9 mouse cellular contexts compared by ENCODE assay signal in the genomic region with DNA sequence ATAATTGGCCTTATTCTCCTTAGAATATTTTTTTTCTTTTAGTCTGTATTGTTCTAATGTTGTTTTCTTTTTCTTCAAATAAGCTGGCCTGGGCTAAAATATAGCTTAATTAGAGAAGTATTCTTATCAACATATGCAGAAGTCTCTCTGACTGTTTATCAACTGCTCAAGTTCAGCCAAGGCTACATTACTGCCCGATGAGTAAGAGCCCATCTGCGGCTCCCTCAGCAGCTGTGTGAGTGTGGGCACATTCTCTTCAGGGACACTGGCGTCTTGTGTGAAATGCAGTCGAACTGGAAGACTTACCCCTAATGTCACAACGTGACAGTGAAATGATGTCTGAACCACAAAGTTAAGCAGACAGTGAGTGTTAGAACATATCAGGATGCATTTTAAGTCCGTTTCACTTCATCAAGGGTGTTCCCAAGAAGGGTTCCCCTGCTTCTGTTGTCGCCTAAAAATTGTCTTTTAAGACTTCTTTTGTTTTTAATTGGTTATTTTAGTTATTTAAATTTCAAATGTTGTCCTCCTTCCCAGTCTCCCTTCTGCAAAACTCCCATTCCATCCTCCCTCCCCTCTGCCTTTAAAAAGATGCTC.
DNase-seq lines count a peak whose midpoint lies in the region; ATAC-seq and TF ChIP-seq lines count a peak whose summit lies in the region.
"Had no signal": no experiment of that assay in that cellular context is flagged by ENCODE, and none has a peak within 500 bp of the region (broad histone marks: within the 10 kb centered on the region; RNA-seq: fewer than 3 reads in every experiment).

No protein-coding gene starts in this region.

- H3K27ac ChIP-seq in cerebellum, adult 2 months (ENCODE audit: insufficient read depth, low read length), result no peak overlapping the region
- H3K27ac ChIP-seq in liver, embryonic 16.5 days (ENCODE audit: low read length), result no peak overlapping the region
- H3K27ac ChIP-seq in thymus, adult 2 months (ENCODE audit: control insufficient read depth, insufficient read depth, low read length), result no peak overlapping the region
- H3K27ac ChIP-seq: heart, embryonic 15.5 days had no signal

- no peaks in the 10 kb centered on the region for H3K4me1 ChIP-seq in cerebellum, adult 2 months (ENCODE audit: control insufficient read depth, insufficient read depth, low read length)
- H3K4me1 ChIP-seq in liver, embryonic 16.5 days (ENCODE audit: control insufficient read depth, low read depth, low read length), result no peaks in the 10 kb centered on the region; the same call in 1 of the 2 replicates
- H3K4me1 ChIP-seq in thymus, adult 2 months (replicated peaks; ENCODE audit: control insufficient read depth, insufficient read depth, low read length), result no peaks in the 10 kb centered on the region

- no peak overlapping the region for H3K9ac ChIP-seq in liver, embryonic 16.5 days (ENCODE audit: low read depth, low read length)
- H3K9ac ChIP-seq: heart, embryonic 15.5 days had no signal

- no peak for TF ChIP-seq CTCF in cerebellum, adult 2 months (IDR thresholded peaks at IDR 0.05; ENCODE audit: borderline replicate concordance, insufficient read depth, low read depth, low read length)
- TF ChIP-seq CTCF in thymus, adult 2 months (IDR thresholded peaks at IDR 0.05; ENCODE audit: borderline replicate concordance, control insufficient read depth, extremely low read depth, insufficient read depth, low read length, poor library complexity), result no peak

- no peaks in the 10 kb centered on the region for H3K27me3 ChIP-seq in cerebellum, adult 2 months (ENCODE audit: control insufficient read depth, insufficient read depth, low read length)
- no peaks in the 10 kb centered on the region for H3K27me3 ChIP-seq in liver, embryonic 16.5 days (ENCODE audit: control insufficient read depth, insufficient read depth, low read depth, low read length)
- H3K27me3 ChIP-seq in thymus, adult 2 months (ENCODE audit: control insufficient read depth, insufficient read depth, low read length), result no peaks in the 10 kb centered on the region
- H3K27me3 ChIP-seq: heart, embryonic 15.5 days had no signal

- 57% methylated on average over 7 of the region's 7 CpGs for WGBS in cerebellum, adult 2 months
- WGBS in liver, embryonic 16.5 days (ENCODE audit: insufficient replicate concordance), result 25% methylated on average over 7 of the region's 7 CpGs
- 84% methylated on average over 7 of the region's 7 CpGs for WGBS in thymus, adult 2 months

- no peak for TF ChIP-seq POLR2A in cerebellum, adult 2 months (IDR thresholded peaks at IDR 0.05; ENCODE audit: borderline replicate concordance, insufficient read depth, low read length)
- TF ChIP-seq POLR2A in thymus, adult 2 months (IDR thresholded peaks at IDR 0.05; ENCODE audit: control insufficient read depth, extremely low read depth, insufficient read depth, low read length, poor library complexity), result no peak

- H3K9me3 ChIP-seq in liver, embryonic 16.5 days (replicated peaks; ENCODE audit: control insufficient read depth, low read length), result no peaks in the 10 kb centered on the region
- H3K9me3 ChIP-seq: heart, embryonic 15.5 days had no signal

- peak; percentile 84 for ATAC-seq in liver, embryonic 16.5 days (ENCODE audit: low read depth)

- peak overlapping the region; percentile 27 for H3K4me2 ChIP-seq in liver, embryonic 16.5 days (ENCODE audit: low read depth, low read length)
- H3K4me2 ChIP-seq: heart, embryonic 15.5 days had no signal

- H3K4me3 ChIP-seq in cerebellum, adult 2 months (replicated peaks; ENCODE audit: insufficient read depth, low read depth, low read length), result no peak overlapping the region
- H3K4me3 ChIP-seq in liver, embryonic 16.5 days (ENCODE audit: low read depth, low read length), result no peak overlapping the region
- H3K4me3 ChIP-seq in thymus, adult 2 months (ENCODE audit: control insufficient read depth, insufficient read depth, low read length), result no peak overlapping the region
- H3K4me3 ChIP-seq: heart, embryonic 15.5 days had no signal

- H3K36me3 ChIP-seq in liver, embryonic 16.5 days (ENCODE audit: control insufficient read depth, insufficient read depth), result no peaks in the 10 kb centered on the region
- no peaks in the 10 kb centered on the region for H3K36me3 ChIP-seq in thymus, adult 2 months (ENCODE audit: control insufficient read depth, insufficient read depth, low read length)
- H3K36me3 ChIP-seq: heart, embryonic 15.5 days had no signal

- DNase-seq in cerebellum, postnatal 10 days, result peak; percentile 4 to 16
- DNase-seq in cerebellum, adult 2 months, result no peak
- DNase-seq in 3T3-L1 (ENCODE audit: low read depth, low spot score), result peak; percentile 62
- DNase-seq in heart, adult 8-10 months (ENCODE audit: low spot score), result peak; percentile 15
- DNase-seq in thymus, adult 2 months, result no peak
- no peak for DNase-seq in kidney, postnatal 25 days
- no peak for DNase-seq in thymus, postnatal 14 days

Comparison
In these comparisons a context has a peak if more than half of its experiments do, and no peak if none do; other contexts are left out.
1. DNase-seq: peak in cerebellum, postnatal 10 days (2 of 2), 3T3-L1 (single experiment) and heart, adult 8-10 months (single experiment); none in cerebellum, adult 2 months (0 of 2), thymus, adult 2 months (single experiment), kidney, postnatal 25 days (0 of 2) and thymus, postnatal 14 days (single experiment).